Mouse (Mus musculus): ENCODE measurements around the gene Pafah1b1. TPM values are rescaled to one million over a fixed set of nuclear protein-coding genes. Genes with fewer than 3 reads are reported as not detected.
A peak's percentile ranks its signal among the peaks of the same experiment; 100 is the strongest.

Gene Pafah1b1
- polyA plus RNA-seq, 1 experiment from 2014 or later, result 129 TPM

- Histone ChIP-seq H3K4me3 (ENCODE audit: inconsistent target) (no peak overlapping the region), H3K79me2 (ENCODE audit: inconsistent target) (peaks cover under 1% of the 10 kb centered on the region; the same call in 1 of the 2 replicates), H3K27ac (no peak overlapping the region), H3K36me3 (ENCODE audit: inconsistent target) (peaks cover 74% of the 10 kb centered on the region)
- WGBS (ENCODE audit: missing documents), result 87% methylated on average over 6 of the region's 6 CpGs
Observed at GRCm38 (mm10) chr11:74662221-74662620, 62.2 kb downstream of the Pafah1b1 start.

GRCm38 (mm10) chr11:74661641-74662040, 62.8 kb downstream of the Pafah1b1 start:
- Histone ChIP-seq H3K4me3 (ENCODE audit: inconsistent target) (no peak overlapping the region), H3K36me3 (ENCODE audit: inconsistent target) (peaks cover 74% of the 10 kb centered on the region), H3K79me2 (ENCODE audit: inconsistent target) (peaks cover 6% of the 10 kb centered on the region; the same call in 1 of the 2 replicates), H3K27ac (no peak overlapping the region)
- WGBS (ENCODE audit: missing documents), result 67% methylated on average over 19 of the region's 19 CpGs

GRCm38 (mm10) chr11:74660336-74660735, 64.1 kb downstream of the Pafah1b1 start:
- Histone ChIP-seq H3K79me2 (ENCODE audit: inconsistent target) (peaks cover 19% of the 10 kb centered on the region), H3K36me3 (ENCODE audit: inconsistent target) (peaks cover 65% of the 10 kb centered on the region), H3K27ac (no peak overlapping the region), H3K4me3 (ENCODE audit: inconsistent target) (no peak overlapping the region)
- WGBS (ENCODE audit: missing documents), result 96% methylated on average over 13 of the region's 13 CpGs

GRCm38 (mm10) chr11:74655941-74656340, 68.5 kb downstream of the Pafah1b1 start:
- peaks cover 46% of the 10 kb centered on the region for H3K36me3 ChIP-seq (ENCODE audit: inconsistent target)
- H3K27ac ChIP-seq, result no peak overlapping the region
- H3K79me2 ChIP-seq (ENCODE audit: inconsistent target), result peaks cover 63% of the 10 kb centered on the region
- H3K4me3 ChIP-seq (ENCODE audit: inconsistent target), result no peak overlapping the region
- 76% methylated on average over 3 of the region's 3 CpGs for WGBS (ENCODE audit: missing documents)

- no peak overlapping the region for H3K4me3 ChIP-seq (ENCODE audit: inconsistent target)
- WGBS (ENCODE audit: missing documents), result 93% methylated on average over 6 of the region's 6 CpGs
- peaks cover 21% of the 10 kb centered on the region for H3K36me3 ChIP-seq (ENCODE audit: inconsistent target)
- no peak overlapping the region for H3K27ac ChIP-seq
- peaks cover 76% of the 10 kb centered on the region for H3K79me2 ChIP-seq (ENCODE audit: inconsistent target)
Observed at GRCm38 (mm10) chr11:74653385-74653784, 71.1 kb downstream of the Pafah1b1 start.

GRCm38 (mm10) chr11:74652791-74653191, 71.7 kb downstream of the Pafah1b1 start:
- Histone ChIP-seq H3K4me3 (ENCODE audit: inconsistent target) (no peak overlapping the region), H3K27ac (no peak overlapping the region), H3K79me2 (ENCODE audit: inconsistent target) (peaks cover 76% of the 10 kb centered on the region), H3K36me3 (ENCODE audit: inconsistent target) (peaks cover 15% of the 10 kb centered on the region)
- 94% methylated on average over 4 of the region's 4 CpGs for whole genome bisulfite sequencing (ENCODE audit: missing documents)

- WGBS (ENCODE audit: missing documents), result 71% methylated on average over 4 of the region's 4 CpGs
- Histone ChIP-seq H3K36me3 (ENCODE audit: inconsistent target) (no peaks in the 10 kb centered on the region), H3K27ac (peak overlapping the region; percentile 34), H3K4me3 (ENCODE audit: inconsistent target) (peak overlapping the region; percentile 54), H3K79me2 (ENCODE audit: inconsistent target) (peaks cover 60% of the 10 kb centered on the region)
Observed at GRCm38 (mm10) chr11:74650576-74651100, 73.8 kb downstream of the Pafah1b1 start.

GRCm38 (mm10) chr11:74649647-74650551, 74.6 kb downstream of the Pafah1b1 start:
- under 1% methylated on average over 53 of the region's 53 CpGs for WGBS (ENCODE audit: missing documents)
- Histone ChIP-seq H3K27ac (peak overlapping the region; percentile 34), H3K36me3 (ENCODE audit: inconsistent target) (no peaks in the 10 kb centered on the region), H3K4me3 (ENCODE audit: inconsistent target) (peak overlapping the region; percentile 54), H3K79me2 (ENCODE audit: inconsistent target) (peaks cover 52% of the 10 kb centered on the region)

- H3K4me3 ChIP-seq (ENCODE audit: inconsistent target), result peak within 1 kb of the TSS; percentile 54
- H3K79me2 ChIP-seq (ENCODE audit: inconsistent target), result peaks cover 45% of the 10 kb centered on the region
Observed at GRCm38 (mm10) chr11:74649095-74649646, 75.3 kb downstream of the Pafah1b1 start, which contains the start of gene Cluh. TSS of gene Cluh (plus strand) at chr11:74649495.

GRCm38 (mm10) chr11:74648676-74649075, 75.8 kb downstream of the Pafah1b1 start:
- Histone ChIP-seq H3K4me3 (ENCODE audit: inconsistent target) (peak overlapping the region; percentile 13; the same call in 1 of the 2 replicates), H3K27ac (peak overlapping the region; percentile 97), H3K79me2 (ENCODE audit: inconsistent target) (peaks cover 40% of the 10 kb centered on the region), H3K36me3 (ENCODE audit: inconsistent target) (no peaks in the 10 kb centered on the region)
- 44% methylated on average over 1 of the region's 1 CpGs for WGBS (ENCODE audit: missing documents)

More at GRCm38 (mm10) chr11:74649095-74649646, 75.3 kb downstream of the Pafah1b1 start, which contains the start of gene Cluh:
- Histone ChIP-seq H3K36me3 (ENCODE audit: inconsistent target) (no peaks in the 10 kb centered on the region), H3K27ac (peak within 1 kb of the TSS; percentile 97)
- WGBS (ENCODE audit: missing documents), result under 1% methylated on average over 58 of the region's 58 CpGs

- no peaks in the 10 kb centered on the region for H3K36me3 ChIP-seq (ENCODE audit: inconsistent target)
- peaks cover 33% of the 10 kb centered on the region for H3K79me2 ChIP-seq (ENCODE audit: inconsistent target)
- H3K27ac ChIP-seq, result peak overlapping the region; percentile 97
- 0% methylated on average over 1 of the region's 1 CpGs for WGBS (ENCODE audit: missing documents)
- no peak overlapping the region for H3K4me3 ChIP-seq (ENCODE audit: inconsistent target)
Observed at GRCm38 (mm10) chr11:74647966-74648365, 76.5 kb downstream of the Pafah1b1 start.

GRCm38 (mm10) chr11:74639628-74640027, 84.8 kb downstream of the Pafah1b1 start:
- Histone ChIP-seq H3K27ac (no peak overlapping the region), H3K4me3 (ENCODE audit: inconsistent target) (no peak overlapping the region), H3K79me2 (ENCODE audit: inconsistent target) (no peaks in the 10 kb centered on the region), H3K36me3 (ENCODE audit: inconsistent target) (no peaks in the 10 kb centered on the region)
- WGBS (ENCODE audit: missing documents), result 43% methylated on average over 1 of the region's 1 CpGs

GRCm38 (mm10) chr11:74638791-74639411, 85.6 kb downstream of the Pafah1b1 start:
- Histone ChIP-seq H3K27ac (peak overlapping the region; percentile 56), H3K79me2 (ENCODE audit: inconsistent target) (no peaks in the 10 kb centered on the region), H3K36me3 (ENCODE audit: inconsistent target) (no peaks in the 10 kb centered on the region), H3K4me3 (ENCODE audit: inconsistent target) (peak overlapping the region; percentile 26)
- 67% methylated on average over 8 of the region's 9 CpGs for WGBS (ENCODE audit: missing documents)

- no peaks in the 10 kb centered on the region for H3K79me2 ChIP-seq (ENCODE audit: inconsistent target)
- peak overlapping the region; percentile 56 for H3K27ac ChIP-seq
- H3K36me3 ChIP-seq (ENCODE audit: inconsistent target), result no peaks in the 10 kb centered on the region
- under 1% methylated on average over 71 of the region's 86 CpGs for WGBS (ENCODE audit: missing documents)
- H3K4me3 ChIP-seq (ENCODE audit: inconsistent target), result peak overlapping the region; percentile 26
Observed at GRCm38 (mm10) chr11:74637971-74638790, 86.3 kb downstream of the Pafah1b1 start.
